In the genomic region with DNA sequence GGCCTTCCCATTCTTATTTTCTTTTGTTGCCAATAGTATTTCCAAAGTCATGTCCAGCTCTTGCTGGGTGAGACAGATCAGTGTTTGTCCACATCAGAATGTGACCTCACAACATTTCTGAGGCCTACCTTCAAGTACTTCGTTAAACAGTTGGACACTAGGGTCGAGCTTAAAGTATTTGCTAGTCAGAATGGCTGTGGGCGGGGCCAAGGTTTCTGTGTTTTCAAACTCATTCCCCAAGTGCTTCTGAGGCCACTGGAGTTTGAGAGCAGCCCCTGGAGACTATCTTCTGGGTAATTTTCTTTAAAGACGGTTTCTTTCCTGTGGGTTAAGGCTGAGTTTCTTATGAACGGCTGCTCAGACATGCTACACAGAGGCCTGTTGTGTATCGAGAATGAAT, we compare ENCODE assay signal across 15 mouse cellular contexts. TPM values are rescaled to one million over a fixed set of nuclear protein-coding genes. Genes with fewer than 3 reads are reported as not detected.
A peak's percentile ranks its signal among the peaks of the same experiment; 100 is the strongest.
DNase-seq lines count a peak whose midpoint lies in the region; ATAC-seq lines count a peak whose summit lies in the region.
"Had no signal": no experiment of that assay in that cellular context is flagged by ENCODE, and none has a peak within 500 bp of the region (broad histone marks: within the 10 kb centered on the region; RNA-seq: fewer than 3 reads in every experiment).

No protein-coding gene starts in this region.

- ATAC-seq in CD4-positive, CD25-positive, alpha-beta regulatory T cell, adult 4 months, result no peak
- no peak for ATAC-seq in liver, embryonic 12.5 days
- no peak; the same call in 1 of the 2 replicates for ATAC-seq in lung, embryonic 15.5 days (ENCODE audit: borderline replicate concordance, extremely low read depth, low FRiP score, low TSS enrichment)
- ATAC-seq: hindbrain, embryonic 16.5 days; midbrain, embryonic 13.5 days had no signal

- no peaks in the 10 kb centered on the region for H3K9me3 ChIP-seq in liver, embryonic 12.5 days (replicated peaks)
- H3K9me3 ChIP-seq in lung, embryonic 15.5 days, result no peaks in the 10 kb centered on the region
- H3K9me3 ChIP-seq: midbrain, embryonic 13.5 days had no signal

- no peak overlapping the region for H3K4me3 ChIP-seq in liver, embryonic 12.5 days
- no peak overlapping the region for H3K4me3 ChIP-seq in lung, embryonic 15.5 days
- H3K4me3 ChIP-seq: erythroblast, embryonic 14.5 days; midbrain, embryonic 13.5 days had no signal

- no peak overlapping the region for H3K9ac ChIP-seq in liver, embryonic 12.5 days
- H3K9ac ChIP-seq in lung, embryonic 15.5 days, result no peak overlapping the region
- H3K9ac ChIP-seq: midbrain, embryonic 13.5 days had no signal

- peak; percentile 15 for DNase-seq in CD4-positive, CD25-positive, alpha-beta regulatory T cell, adult 2 months (ENCODE audit: low read depth, low spot score)
- no peak for DNase-seq in liver
- no peak for DNase-seq in frontal cortex, postnatal 25 days (ENCODE audit: low spot score in 2 of 2)
- no peak for DNase-seq in adrenal gland, postnatal 25 days
- DNase-seq in left cerebral cortex, postnatal 25 days (ENCODE audit: low spot score in 2 of 2), result no peak
- DNase-seq: cerebellum, adult 2 months; heart, adult 18-20 months; heart, postnatal 14 days; thymus, adult 2 months had no signal

- intact Hi-C loops in left cerebral cortex, postnatal 25 days (cut with DNase I), result no loop called here

- H3K27ac ChIP-seq in liver, embryonic 12.5 days, result 0 out of 2 replicates have a peak overlapping the region, but pooled peaks have one; percentile 12
- peak overlapping the region; percentile 63 for H3K27ac ChIP-seq in lung, embryonic 15.5 days
- H3K27ac ChIP-seq: midbrain, embryonic 13.5 days had no signal

- WGBS in liver, embryonic 12.5 days (ENCODE audit: insufficient replicate concordance), result 66% methylated on average over 6 of the region's 6 CpGs
- 62% methylated on average over 6 of the region's 6 CpGs for WGBS in lung, embryonic 15.5 days

- H3K36me3 ChIP-seq in liver, embryonic 12.5 days, result peaks cover 42% of the 10 kb centered on the region
- H3K36me3 ChIP-seq in lung, embryonic 15.5 days, result no peaks in the 10 kb centered on the region; the same call in 1 of the 2 replicates

- no peak overlapping the region for H3K4me2 ChIP-seq in liver, embryonic 12.5 days
- peak overlapping the region; percentile 15; the same call in 1 of the 2 replicates for H3K4me2 ChIP-seq in lung, embryonic 15.5 days
- H3K4me2 ChIP-seq: midbrain, embryonic 13.5 days had no signal

- no peaks in the 10 kb centered on the region for H3K27me3 ChIP-seq in liver, embryonic 12.5 days (replicated peaks)
- H3K27me3 ChIP-seq in lung, embryonic 15.5 days, result no peaks in the 10 kb centered on the region
- H3K27me3 ChIP-seq: midbrain, embryonic 13.5 days had no signal

- peaks cover 41% of the 10 kb centered on the region for H3K4me1 ChIP-seq in liver, embryonic 12.5 days
- H3K4me1 ChIP-seq in lung, embryonic 15.5 days, result peaks cover 20% of the 10 kb centered on the region; the same call in 1 of the 2 replicates

RNA-seq across cellular contexts. Expression of a gene that starts 9.7 kb away (rescaled TPM):
- 10 to 100 TPM; 43.6 to 64.9 TPM for polyA plus RNA-seq in CD4-positive, CD25-positive, alpha-beta regulatory T cell, adult 4 months (2017; shearing (Covaris generic))
- 21.6 and 22.3 TPM in 2 replicates for polyA plus RNA-seq in liver, embryonic 12.5 days (2016; fragmentation: Nextera tagmentation; extraction: Ambion mirVana)
- 40.1 and 44.1 TPM in 2 replicates for polyA plus RNA-seq in lung, embryonic 15.5 days (2015; fragmentation: Nextera tagmentation; extraction: Ambion mirVana)
- 41.2 and 53.3 TPM in 2 replicates for total RNA-seq in adrenal gland, postnatal 25 days (2021)
- total RNA-seq in left cerebral cortex, postnatal 25 days (2021), result 100 to 1,000 TPM; 106 to 112 TPM
